Mouse (Mus musculus) adrenal gland (tissue): ENCODE data around the gene Hoxa11.

Source experiments
- intact Hi-C: fragments of 180-260 bp; cut with DNase I; formaldehyde crosslinking; loops from one replicate; pipeline ENCODE4 v1.15.1; 2025

Gene Hoxa11

DNA sequence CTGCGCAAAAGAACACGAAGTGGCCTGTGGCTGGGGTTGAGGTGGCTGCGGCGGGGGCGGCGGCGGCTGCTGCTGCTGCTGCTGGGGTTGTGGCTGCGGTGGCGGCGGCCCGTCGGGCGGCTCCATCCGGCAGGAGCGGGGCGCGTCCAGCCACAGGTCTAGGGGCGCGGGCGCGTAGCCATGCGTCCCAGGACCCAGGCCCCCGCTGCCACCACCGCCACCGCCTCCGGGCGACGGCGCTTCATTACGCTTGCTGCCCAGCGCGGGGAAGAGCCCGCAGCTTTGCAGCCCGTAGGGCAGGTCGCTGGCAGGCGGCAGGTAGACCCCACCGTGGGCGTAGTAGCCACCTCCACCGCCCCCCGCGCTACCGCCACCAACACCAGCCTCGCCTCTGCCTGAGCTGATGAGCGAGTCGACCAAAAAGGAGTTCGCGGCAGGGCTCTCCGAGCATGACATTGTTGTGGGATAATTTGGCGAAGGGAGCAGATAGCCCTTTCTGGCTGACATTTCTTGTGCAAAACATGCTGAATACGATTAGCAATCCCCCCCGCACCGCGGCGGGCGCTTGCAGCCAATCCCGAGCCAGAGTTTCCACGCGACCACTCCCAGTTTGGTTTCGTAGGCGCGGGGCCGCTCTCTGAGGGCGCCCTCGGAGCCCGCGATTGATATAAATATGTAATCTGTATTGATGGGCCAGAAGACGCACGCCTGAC lies 11.0 kb downstream of the Hoxa11 start:
- intact Hi-C loops, result no loop called here

GRCm38 (mm10) chr6:52233546-52234427 lies 11.8 kb downstream of the Hoxa11 start:
- intact Hi-C loops, result no loop called here

- intact Hi-C loops, result no loop called here
These were observed 12.5 kb downstream of the Hoxa11 start for GRCm38 (mm10) chr6:52232984-52233545.

GRCm38 (mm10) chr6:52232568-52232965 lies 13.0 kb downstream of the Hoxa11 start:
- intact Hi-C loops, result no loop called here

- intact Hi-C loops, result no loop called here
These were observed 13.6 kb downstream of the Hoxa11 start for GRCm38 (mm10) chr6:52231885-52232567.

- intact Hi-C loops, result no loop called here
These were observed 15.0 kb downstream of the Hoxa11 start, which contains the start of gene Hoxa9 for GRCm38 (mm10) chr6:52230516-52231165. Gene Hoxa9, minus strand, starts transcription at chr6:52231089.

- intact Hi-C loops, result loop anchor here (5.0 to 10.0 kb wide), 2 partner anchors 845 to 1042 kb away; no protein-coding TSS in a partner anchor
These were observed 15.8 kb downstream of the Hoxa11 start for GRCm38 (mm10) chr6:52229558-52230416.

DNA sequence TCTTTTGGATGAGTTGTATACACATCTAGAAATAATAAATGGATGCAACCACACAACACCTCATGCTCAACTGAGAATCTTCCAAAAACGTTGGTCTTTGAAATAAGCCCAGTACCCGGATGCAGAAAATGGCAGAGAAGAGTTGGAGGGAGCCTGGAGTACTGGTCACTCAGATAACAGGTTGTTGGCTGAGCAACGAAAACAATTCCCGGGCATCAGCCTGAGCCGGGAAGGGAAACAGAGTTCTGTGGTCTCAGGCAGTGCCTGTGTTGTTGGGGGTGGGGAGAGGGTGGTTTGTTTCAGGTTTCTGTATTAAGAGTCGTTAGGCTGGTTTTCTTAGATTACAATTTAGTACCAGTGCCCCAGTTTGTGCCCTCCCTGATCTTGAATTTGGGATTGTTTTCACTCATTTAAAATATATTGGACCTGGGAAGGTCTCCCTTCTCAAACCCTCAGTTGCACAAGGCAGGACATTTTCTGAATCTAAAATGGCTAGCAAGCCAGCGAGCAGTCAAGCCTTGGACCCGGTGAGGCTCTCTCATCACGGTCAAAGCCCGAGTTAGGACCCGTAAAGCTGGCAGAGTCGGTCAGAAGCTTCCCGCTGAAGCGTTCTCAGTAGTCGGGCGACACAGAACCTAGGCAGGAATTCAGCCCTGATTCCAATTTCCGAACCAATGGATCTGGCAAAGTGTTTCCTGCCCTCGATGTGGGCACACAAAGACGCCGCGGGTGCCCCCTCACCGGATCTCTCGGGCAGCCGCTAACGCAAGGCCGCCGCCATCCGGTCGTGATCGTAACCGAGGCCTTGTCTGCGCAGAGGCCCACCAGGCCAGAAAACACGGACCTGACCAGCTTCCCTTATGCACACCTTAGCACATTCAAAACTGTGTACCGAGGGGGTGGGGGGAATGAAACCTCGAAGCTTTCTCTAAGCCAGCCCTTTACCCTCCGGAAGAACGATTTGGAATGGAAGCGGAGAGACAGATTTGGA lies 16.8 kb downstream of the Hoxa11 start:
- intact Hi-C loops, result loop anchor here (5.0 to 10.0 kb wide), 2 partner anchors 844 to 1041 kb away; no protein-coding TSS in a partner anchor

DNA sequence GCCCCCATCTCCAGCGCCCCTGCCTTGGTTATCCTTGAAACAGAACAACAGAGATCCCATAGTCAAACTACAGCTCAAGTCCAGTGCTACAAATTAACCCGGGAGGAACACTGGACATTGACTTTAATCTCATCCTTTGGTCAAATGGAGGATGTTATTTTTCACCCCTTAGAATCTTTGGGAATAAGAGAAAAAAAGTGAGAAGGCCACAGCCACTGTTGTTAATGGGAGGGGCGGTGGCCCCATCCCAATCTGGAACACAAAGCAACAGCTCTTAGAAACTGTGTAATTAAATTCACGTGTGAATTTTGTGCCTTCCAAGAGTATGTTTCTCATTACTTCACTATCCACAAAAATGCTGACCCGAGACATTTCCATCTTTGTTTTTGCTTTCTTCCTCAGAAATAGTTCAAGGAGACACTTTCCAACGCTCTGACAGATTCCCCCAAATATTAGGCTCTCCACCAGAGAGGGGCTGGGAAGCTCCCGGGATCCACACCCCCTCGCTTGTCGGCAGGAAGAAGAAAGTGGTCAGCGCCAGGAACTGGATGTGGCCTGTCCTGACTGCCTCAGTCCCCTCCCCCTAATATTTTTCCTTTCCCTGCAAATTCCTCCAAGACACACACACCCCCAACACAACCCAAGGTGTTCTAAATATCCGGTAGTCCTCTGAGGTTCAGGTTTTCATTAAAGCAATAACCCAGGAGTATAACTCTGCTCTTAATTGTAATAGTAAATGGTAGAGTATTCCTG lies 18.0 kb downstream of the Hoxa11 start:
- intact Hi-C loops, result loop anchor here (5.0 to 10.0 kb wide), 2 partner anchors 843 to 1040 kb away; no protein-coding TSS in a partner anchor

DNA sequence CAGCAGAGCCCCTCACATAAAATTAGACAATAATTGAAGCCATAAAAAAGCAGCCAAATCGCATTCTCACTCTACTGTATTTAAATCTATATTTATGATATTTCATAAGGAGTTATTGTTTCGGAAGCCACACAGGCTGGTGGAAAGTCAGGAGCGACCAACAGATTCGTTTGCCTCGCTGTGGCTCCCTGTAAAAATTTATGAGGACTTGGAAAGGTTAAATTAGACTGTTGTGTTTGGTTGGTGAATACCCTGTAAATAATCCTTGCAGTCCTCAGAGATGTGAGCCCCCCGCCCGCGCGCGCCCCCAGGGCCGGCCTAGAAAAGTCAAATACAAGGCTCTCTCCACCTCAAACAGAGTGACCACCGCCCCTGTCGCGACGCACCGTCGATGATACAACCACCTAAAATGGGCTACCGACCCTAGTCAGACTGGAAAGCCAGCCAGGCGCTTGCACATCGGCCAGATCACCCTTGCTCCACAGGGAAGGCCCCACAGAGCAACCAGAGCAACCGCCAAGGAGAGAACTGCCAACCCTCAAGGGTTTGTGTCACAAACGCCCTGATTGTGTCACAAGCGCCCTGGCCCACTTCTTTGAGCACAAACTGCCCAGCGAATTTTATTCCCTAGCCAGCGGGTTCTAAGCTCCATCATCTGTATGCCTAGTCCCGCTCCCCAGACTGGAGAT lies 18.9 kb downstream of the Hoxa11 start:
- intact Hi-C loops, result loop anchor here (5.0 to 10.0 kb wide), 2 partner anchors 842 to 1039 kb away; no protein-coding TSS in a partner anchor

- intact Hi-C loops, result loop anchor here (5.0 to 10.0 kb wide), 2 partner anchors 841 to 1039 kb away; no protein-coding TSS in a partner anchor
These were observed 19.7 kb downstream of the Hoxa11 start for GRCm38 (mm10) chr6:52225612-52226568.

DNA sequence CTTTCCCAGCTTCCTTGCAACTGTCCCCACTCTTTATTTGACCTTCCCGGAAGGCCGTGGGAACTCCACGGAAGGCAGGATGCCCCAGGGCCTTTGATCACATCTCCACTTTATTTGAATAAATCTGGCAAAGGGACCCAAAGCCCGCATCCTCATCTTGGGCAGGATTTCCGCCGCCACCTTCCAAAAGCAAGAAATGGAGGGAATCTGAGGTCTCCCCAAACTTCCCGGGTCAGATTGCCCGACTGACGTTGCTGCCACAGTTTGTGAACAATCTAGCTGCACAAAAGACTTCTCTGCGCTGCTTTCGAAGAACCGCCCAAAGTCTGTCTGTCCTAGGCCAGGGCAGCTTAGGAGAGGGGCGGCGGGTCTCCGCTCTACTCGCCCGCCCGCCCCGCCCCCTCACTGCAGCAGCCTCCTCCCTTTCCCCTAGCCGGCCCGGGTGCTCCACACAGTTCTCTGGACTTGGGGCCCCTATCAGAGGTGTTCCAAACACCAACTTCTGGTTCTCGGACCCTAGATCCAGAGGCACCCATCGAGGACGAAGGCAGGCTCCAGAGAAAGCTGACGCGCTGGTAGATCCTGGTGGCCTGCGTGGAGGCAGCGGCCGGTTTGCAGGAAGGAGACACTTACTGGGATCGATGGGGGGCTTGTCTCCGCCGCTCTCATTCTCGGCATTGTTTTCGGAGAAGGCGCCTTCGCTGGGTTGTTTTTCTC lies 20.6 kb downstream of the Hoxa11 start:
- intact Hi-C loops, result loop anchor here (5.0 to 10.0 kb wide), 3 partner anchors 638 to 1038 kb away; no protein-coding TSS in a partner anchor

GRCm38 (mm10) chr6:52223939-52224760 lies 21.5 kb downstream of the Hoxa11 start:
- intact Hi-C loops, result loop anchor here (5.0 to 10.0 kb wide), 2 partner anchors 637 to 839 kb away; no protein-coding TSS in a partner anchor

DNA sequence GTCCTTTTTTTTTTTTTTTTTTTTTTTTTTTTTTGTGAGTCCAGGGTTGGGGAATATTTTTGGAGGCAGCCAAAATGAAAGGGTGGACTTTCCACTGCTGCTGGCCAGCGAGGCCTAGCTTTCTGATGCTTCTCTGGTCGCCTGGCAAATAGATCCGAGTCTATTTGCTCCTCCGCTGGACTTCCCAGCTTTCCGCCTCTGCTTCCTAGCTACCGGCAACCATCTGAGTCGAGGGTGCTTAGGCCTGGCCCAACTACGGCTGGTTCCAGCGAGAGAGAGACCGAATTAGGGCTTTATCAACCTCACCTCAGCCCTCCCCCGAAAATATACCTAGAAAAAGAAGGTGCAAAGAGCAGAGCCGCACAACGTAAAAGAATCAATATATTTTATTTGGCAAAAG lies 22.9 kb downstream of the Hoxa11 start:
- intact Hi-C loops, result loop anchor here (5.0 to 10.0 kb wide), 2 partner anchors 635 to 838 kb away; no protein-coding TSS in a partner anchor
